Mouse (Mus musculus): ENCODE measurements at regions not wholly inside any gene's neighbourhood (a gene's known extent, or its start where the extent isn't known, plus 50 kb on each side); places are given as distances from the start of the nearest gene placed in this dataset.

DNA sequence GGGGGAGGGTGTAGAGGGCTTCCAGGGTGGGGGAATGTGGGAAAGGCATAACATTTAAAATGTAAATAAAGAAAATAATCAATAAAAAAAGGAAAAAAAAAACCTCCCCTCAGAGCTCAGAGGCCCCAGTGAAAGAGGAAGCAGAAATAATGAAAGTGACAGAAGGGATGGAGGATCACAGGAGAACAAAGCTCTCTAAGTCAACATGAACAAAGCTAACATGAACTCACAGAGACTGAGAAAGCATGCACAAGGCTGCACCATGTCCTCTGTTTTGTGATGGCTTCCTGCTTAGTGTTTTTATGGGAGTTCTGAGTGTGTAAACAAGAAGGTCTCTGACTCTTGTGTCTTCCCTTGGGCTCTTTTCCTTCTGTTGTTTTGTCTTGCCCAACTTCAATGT lies 136.6 kb upstream of the Veph1 start:
- Histone ChIP-seq H3K36me3 (ENCODE audit: insufficient read depth, low read length) (no peaks in the 10 kb centered on the region), H3K9me3 (ENCODE audit: low read length) (no peaks in the 10 kb centered on the region), H3K4me3 (ENCODE audit: low read depth, low read length) (no peak overlapping the region), H3K27ac (ENCODE audit: low read depth, low read length) (no peak overlapping the region), H3K4me2 (ENCODE audit: low read depth, low read length, poor library complexity, severe bottlenecking) (no peak overlapping the region), H3K9ac (replicated peaks; ENCODE audit: low read length, poor library complexity, severe bottlenecking) (no peak overlapping the region), H3K4me1 (ENCODE audit: insufficient read depth, low read length) (no peaks in the 10 kb centered on the region), H3K27me3 (ENCODE audit: insufficient read depth, low read length) (no peaks in the 10 kb centered on the region)
- TF ChIP-seq CTCF (IDR thresholded peaks at IDR 0.05): no peak
- ATAC-seq (ENCODE audit: low FRiP score): no peak
- DNase-seq (ENCODE audit: low spot score): no peak

DNA sequence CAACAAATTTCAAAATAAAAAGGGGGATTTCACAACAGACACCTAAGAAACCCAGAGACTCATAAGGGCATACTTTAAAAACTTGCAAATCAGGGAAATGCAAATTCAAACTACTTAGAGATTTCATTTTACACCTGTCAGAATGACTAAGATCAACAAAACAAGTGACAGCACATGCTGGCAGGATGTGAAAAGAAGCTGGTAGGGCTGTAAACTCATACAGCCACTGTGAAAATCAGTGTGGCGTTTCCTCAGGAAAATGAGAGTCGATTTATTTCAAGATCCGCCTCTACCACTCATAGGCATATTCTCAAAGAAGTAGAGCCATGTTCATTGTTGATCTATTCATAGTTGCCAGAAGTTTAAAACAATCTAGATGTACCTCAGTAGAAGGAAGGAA lies 133.6 kb upstream of the Veph1 start:
- TF ChIP-seq CTCF (IDR thresholded peaks at IDR 0.05): no peak
- no peaks in the 10 kb centered on the region for H3K4me1 ChIP-seq (ENCODE audit: insufficient read depth, low read length)
- H3K36me3 ChIP-seq (ENCODE audit: insufficient read depth, low read length): no peaks in the 10 kb centered on the region
- no peak overlapping the region for H3K27ac ChIP-seq (ENCODE audit: low read depth, low read length)
- no peak for DNase-seq (ENCODE audit: low spot score)
- WGBS: 28% methylated on average over 3 of the region's 3 CpGs
- H3K27me3 ChIP-seq (ENCODE audit: insufficient read depth, low read length): no peaks in the 10 kb centered on the region
- no peak overlapping the region for H3K9ac ChIP-seq (replicated peaks; ENCODE audit: low read length, poor library complexity, severe bottlenecking)
- no peak overlapping the region for H3K4me2 ChIP-seq (ENCODE audit: low read depth, low read length, poor library complexity, severe bottlenecking)
- H3K9me3 ChIP-seq (ENCODE audit: low read length): no peaks in the 10 kb centered on the region
- ATAC-seq (ENCODE audit: low FRiP score): no peak
- H3K4me3 ChIP-seq (ENCODE audit: low read depth, low read length): no peak overlapping the region

DNA sequence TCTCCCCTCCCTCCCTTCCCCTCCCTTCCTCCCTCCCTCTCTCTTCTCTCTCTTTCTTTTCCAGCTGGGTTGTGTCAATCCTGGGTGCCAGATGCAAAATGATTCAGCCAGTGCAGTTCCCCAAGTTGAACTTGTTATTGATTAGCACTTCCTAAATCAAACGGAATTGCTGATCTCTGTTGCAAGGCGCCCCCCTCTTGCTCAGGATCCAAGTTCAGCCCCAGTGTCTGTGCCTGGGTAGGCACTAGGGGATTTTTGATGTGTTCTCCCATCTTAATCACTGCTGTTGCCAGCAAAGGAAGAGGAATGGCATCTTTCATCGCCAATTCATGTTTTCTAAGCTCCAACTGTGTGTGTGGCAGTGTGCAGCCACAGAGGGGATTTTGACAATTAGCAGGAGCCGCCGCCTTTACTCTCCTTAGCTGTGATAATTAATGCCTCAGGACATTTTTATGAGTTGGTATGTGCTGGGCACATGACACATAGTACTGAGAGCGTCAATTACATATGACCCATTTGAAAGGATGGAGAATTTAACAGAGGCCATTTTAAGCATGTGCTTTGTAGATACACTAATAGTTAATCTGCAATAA lies 125.9 kb upstream of the Veph1 start:
- TF ChIP-seq CTCF (IDR thresholded peaks at IDR 0.05): no peak
- H3K4me1 ChIP-seq (ENCODE audit: insufficient read depth, low read length): no peaks in the 10 kb centered on the region
- 37% methylated on average over 6 of the region's 6 CpGs for WGBS
- no peak overlapping the region for H3K4me2 ChIP-seq (ENCODE audit: low read depth, low read length, poor library complexity, severe bottlenecking)
- ATAC-seq (ENCODE audit: low FRiP score) (no peak), DNase-seq (ENCODE audit: low spot score) (no peak)
- H3K9me3 ChIP-seq (ENCODE audit: low read length): no peaks in the 10 kb centered on the region
- no peak overlapping the region for H3K27ac ChIP-seq (ENCODE audit: low read depth, low read length)
- no peak overlapping the region for H3K9ac ChIP-seq (replicated peaks; ENCODE audit: low read length, poor library complexity, severe bottlenecking)
- H3K36me3 ChIP-seq (ENCODE audit: insufficient read depth, low read length): no peaks in the 10 kb centered on the region
- no peak overlapping the region for H3K4me3 ChIP-seq (ENCODE audit: low read depth, low read length)
- H3K27me3 ChIP-seq (ENCODE audit: insufficient read depth, low read length): no peaks in the 10 kb centered on the region

DNA sequence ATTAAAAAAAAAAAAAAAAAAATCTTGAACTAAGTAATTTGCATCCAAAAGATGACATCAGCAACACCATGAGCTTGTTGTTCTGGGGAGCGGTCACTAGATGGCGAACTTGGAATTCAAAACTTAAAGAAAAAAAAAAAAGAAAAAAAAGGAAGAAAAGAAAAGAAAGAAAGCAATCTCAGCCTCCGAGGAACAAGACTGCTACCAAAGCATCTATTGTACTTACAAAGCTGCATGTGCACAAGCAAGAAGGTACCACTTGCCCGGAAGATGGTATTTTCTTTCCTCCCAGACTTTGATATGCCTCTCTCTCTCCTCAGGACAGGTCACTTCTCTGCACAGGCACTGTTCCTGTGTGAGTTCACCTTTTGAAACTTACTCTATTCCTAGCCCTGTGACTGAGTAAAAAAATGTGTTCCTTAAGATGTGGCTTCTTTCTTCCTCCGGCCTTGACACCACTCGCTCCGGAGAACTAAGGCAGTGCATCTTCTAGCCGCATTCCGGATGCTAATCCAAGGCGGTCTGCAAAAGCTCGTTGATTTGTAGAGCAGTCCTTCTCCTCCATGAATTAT lies 114.2 kb upstream of the Veph1 start:
- Histone ChIP-seq H3K9ac (replicated peaks; ENCODE audit: low read length, poor library complexity, severe bottlenecking) (peak overlapping the region; percentile 39; the same call in 1 of the 2 replicates), H3K36me3 (ENCODE audit: insufficient read depth, low read length) (no peaks in the 10 kb centered on the region), H3K4me1 (ENCODE audit: insufficient read depth, low read length) (no peaks in the 10 kb centered on the region), H3K4me2 (ENCODE audit: low read depth, low read length, poor library complexity, severe bottlenecking) (peak overlapping the region; percentile 58), H3K4me3 (ENCODE audit: low read depth, low read length) (peak overlapping the region; percentile 35), H3K9me3 (ENCODE audit: low read length) (no peaks in the 10 kb centered on the region), H3K27ac (ENCODE audit: low read depth, low read length) (0 out of 2 replicates have a peak overlapping the region, but pooled peaks have one; percentile 6), H3K27me3 (ENCODE audit: insufficient read depth, low read length) (no peaks in the 10 kb centered on the region)
- TF ChIP-seq CTCF (IDR thresholded peaks at IDR 0.05): peak; percentile 74
- WGBS: 17% methylated on average over 11 of the region's 11 CpGs
- peak; percentile 67 for DNase-seq (ENCODE audit: low spot score)
- ATAC-seq (ENCODE audit: low FRiP score): peak; percentile 66

DNA sequence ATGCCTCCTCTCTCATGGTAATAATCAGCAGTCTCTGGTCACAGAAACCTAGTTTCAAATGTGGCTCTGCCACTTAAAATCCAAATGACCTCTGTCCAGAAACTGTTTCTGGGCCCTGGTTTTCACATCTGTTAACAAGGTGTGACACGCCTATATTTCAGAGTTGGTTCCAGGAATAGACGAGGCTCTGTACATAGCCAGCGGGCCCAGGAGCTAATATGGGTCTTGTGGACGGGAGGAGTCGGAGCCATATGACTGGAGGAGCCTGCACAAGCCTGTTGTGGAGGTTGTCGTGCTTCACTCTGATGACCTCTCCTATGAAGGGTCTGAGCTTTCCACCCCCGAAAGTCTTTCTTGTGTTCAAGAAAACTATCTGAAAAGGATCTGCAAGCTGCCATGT lies 112.2 kb upstream of the Veph1 start:
- WGBS: 91% methylated on average over 7 of the region's 7 CpGs
- Histone ChIP-seq H3K36me3 (ENCODE audit: insufficient read depth, low read length) (no peaks in the 10 kb centered on the region), H3K4me1 (ENCODE audit: insufficient read depth, low read length) (no peaks in the 10 kb centered on the region), H3K27me3 (ENCODE audit: insufficient read depth, low read length) (no peaks in the 10 kb centered on the region), H3K27ac (ENCODE audit: low read depth, low read length) (no peak overlapping the region), H3K9ac (replicated peaks; ENCODE audit: low read length, poor library complexity, severe bottlenecking) (no peak overlapping the region), H3K4me2 (ENCODE audit: low read depth, low read length, poor library complexity, severe bottlenecking) (no peak overlapping the region), H3K9me3 (ENCODE audit: low read length) (no peaks in the 10 kb centered on the region), H3K4me3 (ENCODE audit: low read depth, low read length) (no peak overlapping the region)
- no peak for DNase-seq (ENCODE audit: low spot score)
- no peak for ATAC-seq (ENCODE audit: low FRiP score)
- TF ChIP-seq CTCF (IDR thresholded peaks at IDR 0.05): no peak

DNA sequence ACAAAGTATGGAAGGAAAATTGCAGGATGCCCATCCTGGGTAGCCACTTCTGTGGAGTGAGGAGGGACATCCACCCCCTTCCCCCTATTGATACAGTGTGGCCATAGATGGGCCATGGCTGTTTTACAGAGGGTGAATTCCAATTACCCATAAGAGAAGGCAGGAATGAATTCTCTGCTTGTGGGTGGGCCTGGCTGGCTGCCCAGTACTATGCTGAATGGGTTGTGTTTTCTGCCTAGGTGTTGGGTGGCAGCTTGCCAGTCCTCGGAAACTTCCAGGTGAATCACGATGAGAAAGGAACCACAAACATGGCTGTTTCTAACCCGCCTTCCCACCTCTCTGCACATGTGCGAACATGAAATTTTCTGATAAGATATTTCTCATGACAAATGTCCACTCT lies 109.0 kb upstream of the Veph1 start:
- no peak overlapping the region for H3K4me2 ChIP-seq (ENCODE audit: low read depth, low read length, poor library complexity, severe bottlenecking)
- H3K4me3 ChIP-seq (ENCODE audit: low read depth, low read length): no peak overlapping the region
- no peak for TF ChIP-seq CTCF (IDR thresholded peaks at IDR 0.05)
- H3K9ac ChIP-seq (replicated peaks; ENCODE audit: low read length, poor library complexity, severe bottlenecking): no peak overlapping the region
- 80% methylated on average over 4 of the region's 4 CpGs for WGBS
- no peak overlapping the region for H3K27ac ChIP-seq (ENCODE audit: low read depth, low read length)
- H3K4me1 ChIP-seq (ENCODE audit: insufficient read depth, low read length): no peaks in the 10 kb centered on the region
- ATAC-seq (ENCODE audit: low FRiP score) (no peak), DNase-seq (ENCODE audit: low spot score) (no peak)
- no peaks in the 10 kb centered on the region for H3K36me3 ChIP-seq (ENCODE audit: insufficient read depth, low read length)
- H3K9me3 ChIP-seq (ENCODE audit: low read length): no peaks in the 10 kb centered on the region
- H3K27me3 ChIP-seq (ENCODE audit: insufficient read depth, low read length): no peaks in the 10 kb centered on the region

Measured in midbrain, postnatal 0 days (tissue).